Mouse (Mus musculus) cerebellum, adult 2 months (tissue): ENCODE results near the gene Tmem231. TPM values are rescaled to one million over a fixed set of nuclear protein-coding genes. Genes with fewer than 3 reads are reported as not detected.

ENCODE experiments used
- DNase-seq, 2 experiments: peaks; one replicate each; pipeline ENCODE4 v3.0.0; 2021
- H3K27ac ChIP-seq: fragments of 200-500 bp; 2 replicates; pipeline ENCODE4 v1.5.1; 2012; ENCODE audit warnings: low read length, control low read depth, inconsistent platforms; ENCODE audit not compliant: insufficient read depth
- H3K27me3 ChIP-seq: fragments of 200-500 bp; 2 replicates; pipeline ENCODE4 v1.6.1; 2012; ENCODE audit warnings: inconsistent platforms, mild to moderate bottlenecking, low read length, moderate library complexity; ENCODE audit not compliant: control insufficient read depth, insufficient read depth
- H3K4me1 ChIP-seq: fragments of 200-500 bp; 2 replicates; pipeline ENCODE4 v1.6.1; 2011; ENCODE audit warnings: low read length; ENCODE audit not compliant: control insufficient read depth, insufficient read depth
- H3K4me3 ChIP-seq: fragments of 200-500 bp; replicated peaks from 2 replicates; pipeline ENCODE3; 2011; ENCODE audit warnings: mild to moderate bottlenecking, low read depth, low read length, control low read depth; ENCODE audit not compliant: insufficient read depth
- CTCF ChIP-seq: fragments of 200-500 bp; IDR thresholded peaks from 2 replicates; pipeline ENCODE4 v1.5.1; 2011; ENCODE audit warnings: low read depth, mild to moderate bottlenecking, control low read depth, low read length, moderate library complexity, borderline replicate concordance; ENCODE audit not compliant: insufficient read depth
- POLR2A ChIP-seq: fragments of 200-500 bp; IDR thresholded peaks from 2 replicates; pipeline ENCODE4 v1.6.1; 2011; ENCODE audit warnings: low read length, control low read depth, borderline replicate concordance; ENCODE audit not compliant: insufficient read depth
- WGBS: fragments of 180-500 bp; shearing (Covaris S2); methylation state at CpG from one replicate; pipeline ENCODE4 v1.1.7; 2018; 5-methylcytosine and 5-hydroxymethylcytosine counted together
- polyA plus RNA-seq: library from polyadenylated mRNA; depleted of rRNA; stranded (reverse); fragments of >200 nt; gene quantifications from 2 replicates; pipeline ENCODE4 v1.2.3, GENCODE M21; 2012; rRNA removed

The Tmem231 gene
- polyA plus RNA-seq, 1 experiment, result 15.1 TPM

DNA sequence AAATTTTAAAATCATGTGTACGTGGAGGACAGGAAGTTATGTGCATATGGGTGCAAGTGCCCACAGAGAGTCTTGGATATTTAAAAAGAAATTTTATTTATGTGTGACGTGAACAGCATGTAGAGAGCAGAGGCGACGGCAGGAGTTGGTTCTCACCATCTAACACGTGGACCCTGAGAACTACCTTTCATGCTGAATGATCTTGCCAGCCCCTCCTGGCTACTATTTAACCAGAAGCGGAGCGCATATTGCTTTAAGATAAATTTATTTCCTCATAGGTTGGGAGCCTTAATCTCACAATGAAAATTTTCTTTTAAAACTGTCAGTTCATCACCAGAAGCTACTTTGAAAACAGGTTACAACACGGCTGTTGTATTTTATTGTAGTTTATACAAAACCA is 69.0 kb downstream of the Tmem231 start:
- H3K27ac ChIP-seq, result no peak overlapping the region
- no peaks in the 10 kb centered on the region for H3K4me1 ChIP-seq
- no peak overlapping the region for H3K4me3 ChIP-seq
- 90% methylated on average over 8 of the region's 8 CpGs for WGBS
- no peak for DNase-seq
- TF ChIP-seq CTCF (no peak), POLR2A (no peak)
- H3K27me3 ChIP-seq, result no peaks in the 10 kb centered on the region

DNA sequence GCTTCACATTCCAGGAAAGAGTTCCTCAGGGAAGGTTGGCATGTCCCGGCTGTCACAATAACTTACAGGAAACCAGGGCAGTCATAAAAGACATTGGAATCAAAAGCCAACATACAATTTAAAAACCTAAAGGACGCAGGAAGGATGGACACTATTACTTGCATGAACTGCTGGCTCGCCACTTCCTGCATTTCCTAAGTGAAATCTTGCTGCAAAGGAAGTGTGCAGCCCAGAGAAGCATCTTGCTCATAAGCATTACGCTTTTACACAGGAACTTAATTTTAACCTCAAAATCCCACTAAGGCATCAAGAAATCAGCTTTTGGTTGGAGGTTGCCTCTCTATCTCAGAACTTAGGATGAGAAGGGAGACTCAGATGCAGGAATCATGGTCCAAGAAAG is 70.4 kb downstream of the Tmem231 start:
- TF ChIP-seq POLR2A (no peak), CTCF (no peak)
- WGBS, result 92% methylated on average over 4 of the region's 4 CpGs

More for the DNA sequence above, 70.4 kb downstream of the Tmem231 start:
- H3K27ac ChIP-seq, result no peak overlapping the region
- no peak overlapping the region for H3K4me3 ChIP-seq
- DNase-seq, result no peak
- no peaks in the 10 kb centered on the region for H3K4me1 ChIP-seq
- no peaks in the 10 kb centered on the region for H3K27me3 ChIP-seq

Other genes with a start within 250 kb of the Tmem231 start
- gene Ctrb1, start 242.9 kb downstream of the Tmem231 start, polyA plus RNA-seq, result 0.29 and 0.33 TPM in 2 replicates
- 129 and 146 TPM in 2 replicates for gene Bcar1, start 190.1 kb downstream of the Tmem231 start, polyA plus RNA-seq
- gene Cfdp1, start 79.6 kb downstream of the Tmem231 start, polyA plus RNA-seq, result 82.0 and 94.5 TPM in 2 replicates
- 7.2 and 8.6 TPM in 2 replicates for gene Tmem170, start 57.1 kb downstream of the Tmem231 start, polyA plus RNA-seq
- gene Chst5, start 23.4 kb downstream of the Tmem231 start, polyA plus RNA-seq, result 2.1 and 3.1 TPM in 2 replicates
- 373 and 404 TPM in 2 replicates for gene Gabarapl2, start 6.8 kb upstream of the Tmem231 start, polyA plus RNA-seq
- gene Adat1, start 58.4 kb upstream of the Tmem231 start, polyA plus RNA-seq, result 9.4 and 10.2 TPM in 2 replicates
- 90.2 and 91.7 TPM in 2 replicates for gene Kars, start 77.4 kb upstream of the Tmem231 start, polyA plus RNA-seq
- gene Terf2ip, start 77.5 kb upstream of the Tmem231 start, polyA plus RNA-seq, result 36.3 and 38.0 TPM in 2 replicates
- not detected in 2 replicates for gene Gm6793, start 81.2 kb upstream of the Tmem231 start, polyA plus RNA-seq